Mouse (Mus musculus) spleen, postnatal 10 days (tissue): ENCODE measurements around the gene Pex12.
"Not testable (repeated sequence)": the region's sequence is repeated elsewhere in the genome, so short reads cannot be mapped to it uniquely, and the experiment has no call there.

ENCODE experiments used
- DNase-seq, 2 experiments: peaks; one replicate each; pipeline ENCODE4 v3.0.0; 2021 to 2022; ENCODE audit warnings: low spot score in 2 of 2

Pex12 gene

GRCm38 (mm10) chr11:83302526-83303251 lies at the start of gene Pex12:
Gene Pex12 (minus strand): TSS chr11:83302586.
- peak; percentile 91 to 96 for DNase-seq

- no peak for DNase-seq
Measured at GRCm38 (mm10) chr11:83341716-83342245, 39.4 kb upstream of the Pex12 start.

DNA sequence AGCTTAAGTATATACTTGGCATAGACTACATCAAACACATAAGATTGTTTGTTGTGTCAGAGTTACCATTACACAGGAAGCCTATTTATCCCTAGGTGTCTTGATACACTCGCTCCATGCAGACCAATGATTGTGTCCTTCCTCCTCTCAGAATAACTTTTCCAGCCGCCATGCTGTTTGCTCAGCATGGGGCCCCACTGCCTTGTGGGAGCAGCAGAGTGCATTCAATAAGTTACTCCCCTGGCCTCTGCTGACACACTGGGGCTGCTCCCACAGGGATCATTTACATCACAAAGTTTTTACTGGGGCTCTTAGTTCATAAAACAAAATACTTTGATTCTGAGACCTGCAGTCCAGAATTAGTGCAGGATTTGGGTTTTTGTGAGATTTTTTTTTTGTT lies 37.3 kb upstream of the Pex12 start:
- DNase-seq = no peak

- DNase-seq = no peak
Measured at GRCm38 (mm10) chr11:83335826-83336225, 33.4 kb upstream of the Pex12 start.

GRCm38 (mm10) chr11:83327427-83327826 lies 25.0 kb upstream of the Pex12 start:
- DNase-seq = peak; percentile 26 to 79

DNA sequence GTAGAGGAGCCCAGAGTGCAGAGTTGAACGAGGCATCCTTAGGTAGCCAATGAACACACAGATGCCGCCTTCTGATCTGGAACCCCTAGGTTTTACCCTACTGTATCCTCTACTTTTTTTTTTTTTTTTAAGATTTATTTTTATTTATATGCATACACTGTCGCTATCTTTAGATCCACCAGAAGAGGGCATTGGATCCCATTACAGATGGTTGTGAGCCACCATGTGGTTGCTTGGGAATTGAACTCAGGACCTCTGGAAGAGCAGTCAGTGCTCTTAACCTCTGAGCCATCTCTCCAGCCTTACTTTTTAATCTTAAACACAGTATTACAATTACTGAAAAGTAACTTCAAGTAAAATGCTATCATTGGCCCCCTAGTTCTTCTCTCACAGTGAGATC lies 24.3 kb upstream of the Pex12 start:
- not testable (repeated sequence) for DNase-seq

DNA sequence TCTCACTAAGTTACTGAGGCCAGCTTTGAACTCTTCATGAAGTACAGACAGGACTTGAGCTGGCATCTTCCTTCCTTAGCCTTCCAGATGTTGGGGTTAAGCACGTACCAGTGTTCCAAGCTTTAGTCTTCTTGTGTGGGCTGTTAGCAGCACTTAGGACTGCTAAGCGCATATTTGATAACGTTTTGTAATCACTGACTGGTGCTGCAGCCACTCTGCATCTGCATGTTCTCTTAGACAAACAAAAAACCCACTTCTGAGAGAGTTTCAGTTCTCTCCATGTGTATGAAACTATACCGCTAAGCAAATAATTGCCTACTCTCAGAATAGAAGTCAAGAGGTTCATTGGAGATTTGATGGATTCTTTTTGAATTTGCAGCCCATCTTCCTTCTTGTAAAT lies 16.7 kb upstream of the Pex12 start:
- DNase-seq = no peak

GRCm38 (mm10) chr11:83312471-83312870 lies 10.1 kb upstream of the Pex12 start:
- no peak for DNase-seq

DNA sequence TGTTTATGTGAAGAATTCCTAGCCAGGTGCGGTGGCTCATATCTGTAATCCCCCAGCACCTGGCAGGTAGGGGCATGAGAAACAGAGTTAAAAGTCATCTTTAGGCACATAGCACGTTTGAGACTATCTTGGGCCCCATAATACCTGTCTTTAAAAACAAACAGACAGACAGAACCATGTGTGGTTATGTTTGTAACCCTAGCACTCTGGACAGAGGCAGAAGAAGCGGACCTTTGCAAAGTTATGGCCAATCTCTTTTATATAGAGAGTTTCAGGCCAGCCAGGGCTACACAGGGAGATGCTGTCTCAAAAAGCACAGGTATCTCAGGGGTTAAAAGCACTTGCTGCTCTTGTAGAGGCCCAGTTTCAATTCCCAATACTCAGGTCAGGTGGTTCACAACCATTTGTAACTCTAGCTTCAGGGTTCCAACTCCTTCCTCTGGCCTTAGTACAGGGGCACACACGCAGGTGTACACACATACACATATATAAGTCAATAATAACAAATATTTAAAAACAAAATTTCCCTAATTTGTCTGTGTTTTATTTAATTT lies 4.4 kb upstream of the Pex12 start:
- DNase-seq = no peak

DNA sequence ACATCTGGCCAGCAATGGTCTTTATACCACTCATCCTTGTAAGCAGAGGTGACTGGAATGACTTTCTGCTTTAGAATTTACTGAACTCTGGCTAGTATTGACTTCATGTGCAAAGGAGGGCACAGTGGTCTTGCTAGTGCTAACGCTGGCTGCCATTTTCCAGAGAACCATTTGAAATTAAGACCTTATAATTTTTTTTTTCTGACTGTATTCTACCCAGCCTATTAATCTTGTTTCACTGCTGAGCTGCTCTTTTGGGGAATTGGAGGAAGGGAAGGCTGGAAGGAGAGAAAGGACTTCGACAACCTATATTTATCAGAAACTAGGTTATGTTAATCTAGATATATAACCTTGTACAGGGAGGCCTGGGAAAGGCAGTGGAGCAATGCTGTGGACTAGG lies 2.1 kb upstream of the Pex12 start:
- no peak for DNase-seq

DNA sequence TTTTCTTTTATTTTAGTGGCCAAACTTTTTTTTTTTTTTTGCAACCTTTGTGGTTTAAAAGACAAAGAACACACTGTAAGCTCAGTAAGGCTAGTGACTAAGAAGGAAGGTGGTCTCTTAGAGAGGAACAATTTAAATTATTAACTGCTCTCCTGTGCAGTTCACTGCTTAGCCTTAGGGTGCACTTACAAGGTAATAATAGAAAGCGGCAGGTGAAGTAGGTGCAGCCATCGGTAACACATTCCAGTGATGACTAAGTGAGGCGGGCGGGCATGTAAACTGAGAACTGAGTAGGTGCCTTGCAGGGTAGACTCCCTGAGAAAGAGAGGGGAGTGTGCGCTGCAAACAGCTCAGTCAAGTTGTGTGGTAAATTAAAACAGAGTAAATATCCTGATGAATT lies 1.4 kb upstream of the Pex12 start:
- DNase-seq = no peak

GRCm38 (mm10) chr11:83302124-83302523 lies 262 bp downstream of the Pex12 start:
- peak in 1 of 2 experiments; percentile 55 for DNase-seq

DNA sequence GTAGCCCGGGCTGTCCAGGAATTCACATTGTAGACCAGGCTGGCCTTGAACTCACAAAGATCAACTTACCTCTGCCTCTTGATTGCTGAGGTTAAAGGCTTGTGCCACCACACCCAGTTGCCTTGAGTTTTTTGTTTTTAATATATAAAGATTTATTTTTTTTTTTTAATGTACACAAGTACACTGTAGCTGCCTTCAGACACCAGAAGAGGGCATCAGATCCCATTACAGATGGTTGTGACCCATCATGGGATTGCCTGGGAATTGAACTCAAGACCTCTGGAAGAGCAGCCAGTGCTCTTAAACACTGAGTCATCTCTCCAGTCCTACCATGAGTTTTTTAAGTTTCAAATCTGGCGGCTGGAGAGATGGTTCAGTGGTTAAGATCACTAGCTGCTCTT lies 955 bp downstream of the Pex12 start:
- no peak for DNase-seq

GRCm38 (mm10) chr11:83299724-83300123 lies 2.7 kb downstream of the Pex12 start:
- DNase-seq = no peak

DNA sequence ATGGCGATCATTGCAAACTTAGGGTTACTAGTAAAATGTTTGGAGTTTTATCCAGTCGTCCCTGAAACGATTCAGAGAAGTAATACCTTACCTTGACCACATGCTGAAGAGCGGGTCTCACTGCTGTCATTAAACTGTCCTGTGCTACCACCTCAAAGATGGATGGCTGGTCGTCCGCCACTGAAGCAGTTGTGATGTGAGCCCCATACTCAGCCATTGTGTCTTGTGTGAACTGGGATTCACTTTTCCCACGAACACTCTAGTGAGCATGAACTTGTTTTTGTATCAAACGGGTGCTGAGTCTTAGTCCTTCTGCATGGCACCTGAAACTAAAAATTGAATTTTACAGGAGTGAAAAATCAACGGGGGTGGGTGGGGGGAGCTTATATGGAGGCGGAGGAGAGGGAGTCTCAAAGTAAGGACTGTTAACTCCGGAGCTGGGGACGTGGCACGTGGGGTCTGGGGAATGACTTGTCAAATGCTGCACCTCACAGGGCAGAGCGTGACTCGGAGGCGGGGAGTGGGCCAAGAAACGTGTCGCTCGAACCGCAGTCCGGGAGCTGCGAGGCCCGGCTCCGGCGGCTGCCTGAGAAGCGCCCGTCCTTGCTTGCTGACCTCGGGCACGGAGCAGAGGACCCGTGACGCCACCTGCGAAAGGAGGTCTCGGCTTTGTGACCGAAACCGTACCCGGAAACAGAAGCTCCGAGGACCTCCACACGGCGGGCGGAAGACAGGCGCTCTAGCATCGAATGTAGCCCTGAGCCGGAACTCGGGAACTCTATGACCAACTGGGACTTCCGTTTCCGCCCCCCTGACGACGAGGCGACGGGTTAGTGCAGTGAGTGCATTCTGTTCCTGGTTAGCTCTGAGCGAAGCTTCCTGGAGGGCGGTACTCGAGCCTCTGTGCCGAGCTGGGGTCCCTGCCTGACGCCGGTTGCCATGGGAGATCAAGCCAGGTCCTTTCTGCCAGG lies 3.9 kb downstream of the Pex12 start, which contains the start of gene Ap2b1:
Gene Ap2b1, plus strand, starts transcription at position 800 of the 971 bp plus-strand sequence.
- DNase-seq = peak; percentile 81 to 91

GRCm38 (mm10) chr11:83297816-83298215 lies 4.6 kb downstream of the Pex12 start:
- DNase-seq = no peak

DNA sequence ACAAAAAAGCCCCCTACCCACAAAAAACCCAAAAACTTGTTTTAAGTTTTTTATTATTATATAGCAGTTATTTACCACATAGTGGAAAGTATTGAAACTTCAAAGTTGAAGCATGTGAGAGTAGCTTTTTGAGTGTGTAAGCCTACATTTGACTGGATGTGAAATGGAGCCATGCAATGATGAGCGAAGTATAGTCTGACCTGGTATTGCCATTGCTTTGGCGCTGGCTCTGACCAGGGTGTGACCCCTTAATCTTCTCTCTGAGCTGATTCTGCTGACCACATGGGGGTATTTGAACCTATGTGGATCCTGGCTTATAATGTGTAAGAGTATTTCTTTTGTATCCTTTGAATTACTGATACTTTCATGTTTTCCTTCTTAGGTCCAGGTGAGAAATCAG lies 8.3 kb downstream of the Pex12 start:
- DNase-seq = no peak

DNA sequence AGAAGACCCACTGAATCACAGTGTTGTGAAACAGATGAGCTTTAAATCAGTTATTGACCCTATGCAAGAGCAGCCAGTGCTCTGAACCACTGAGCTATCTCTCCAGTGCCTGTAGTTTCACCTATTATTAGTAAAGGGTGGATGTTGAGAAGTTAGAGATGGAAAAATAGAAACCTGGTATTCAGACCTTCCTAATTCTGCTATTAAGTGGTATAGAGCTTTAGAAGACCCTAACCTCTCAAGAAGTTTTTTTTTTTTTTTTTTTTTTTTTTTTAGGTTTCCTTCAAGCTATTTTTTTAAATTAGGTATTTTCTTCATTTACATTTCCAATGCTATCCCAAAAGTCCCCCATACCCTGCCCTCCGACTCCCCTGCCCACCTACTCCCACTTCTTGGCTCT lies 9.2 kb downstream of the Pex12 start:
- no peak for DNase-seq

- peak; percentile 26 to 42 for DNase-seq
Measured at GRCm38 (mm10) chr11:83292251-83292587, 10.2 kb downstream of the Pex12 start.

- DNase-seq = peak; percentile 85 to 94
Measured at GRCm38 (mm10) chr11:83291375-83292250, 10.8 kb downstream of the Pex12 start.

DNA sequence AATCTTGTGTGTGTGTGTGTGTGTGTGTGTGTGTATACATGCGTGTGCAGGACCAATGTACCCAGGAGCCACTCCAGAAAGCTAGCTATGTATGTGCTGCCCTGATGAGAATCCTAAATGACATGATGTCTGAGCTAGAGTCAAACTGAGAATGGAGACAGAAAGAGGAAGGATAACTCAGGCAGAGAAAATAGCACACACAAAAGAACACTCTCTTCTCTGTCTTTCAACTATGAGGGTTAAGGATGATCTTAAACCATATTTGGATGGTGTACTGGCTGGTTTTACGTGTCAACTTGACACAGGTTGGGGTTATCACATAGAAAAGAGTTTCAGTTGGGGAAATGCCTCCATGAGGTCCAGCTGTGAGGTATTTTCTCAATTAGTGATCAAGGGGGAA lies 12.8 kb downstream of the Pex12 start:
- no peak for DNase-seq
